Mouse (Mus musculus) Patski (cell line): Measurements from ENCODE around the gene Sema5a. TPM values are rescaled to one million over a fixed set of nuclear protein-coding genes. Genes with fewer than 3 reads are reported as not detected.

Source experiments
- ATAC-seq: fragments of 100-300 bp; one replicate; pipeline ENCODE4 v1.8.0; 2021
- CTCF ChIA-PET: fragments of 350-600 bp; sonication (Branson Sonifier 250); formaldehyde crosslinking; loops from one replicate; lab custom pipeline; 2022; ENCODE audit warnings: inconsistent platforms; lab: Charles Lee
- POLR2A ChIA-PET: fragments of 350-600 bp; sonication (Branson Sonifier 250); formaldehyde crosslinking; loops from one replicate; lab custom pipeline; 2022; ENCODE audit warnings: antibody characterized with exemption, inconsistent platforms; lab: Charles Lee
- DNase-seq: peaks from one replicate; pipeline ENCODE4 v3.0.0-alpha.2; 2011; ENCODE audit warnings: low read depth, low spot score
- H3K27me3 ChIP-seq: fragments of 371-371 bp; one replicate; pipeline ENCODE4 v1.5.1; 2021
- CTCF ChIP-seq: fragments of 100-300 bp; IDR thresholded peaks from one replicate; pipeline ENCODE4 v1.5.1; 2021
- in situ Hi-C: fragments of 300-500 bp; cut with MboI; formaldehyde crosslinking; loops from 3 replicates; pipeline ENCODE4 v1.11.1; 2018; ENCODE audit warnings: low pct_unique_long_range_greater_than_20kb, mixed read lengths
- polyA plus RNA-seq: library from polyadenylated mRNA; unstranded; gene quantifications from one replicate; pipeline ENCODE4 v1.2.3, GENCODE M21; 2021

The Sema5a gene
- polyA plus RNA-seq, 1 experiment from 2014 or later, result 69.9 TPM

- DNase-seq (no peak), ATAC-seq (peak; percentile 33)
- H3K27me3 ChIP-seq, result no peaks in the 10 kb centered on the region
- CTCF ChIA-PET, result interaction anchor here (0.7 to 2.7 kb wide), 16 partner anchors 12 to 365 kb away, joined by 3 to 10 read pairs (median 3); no protein-coding TSS in a partner anchor
- in situ Hi-C loops, result loop anchor here (5.0 to 25.0 kb wide), 3 partner anchors 191 to 634 kb away; partner anchors contain the start of genes Cct5 and Fam173b
- peak; percentile 99 for TF ChIP-seq CTCF
- POLR2A ChIA-PET, result interaction anchor here (0.7 to 2.5 kb wide), 2 partner anchors 13 to 19 kb away, joined by 3 to 10 read pairs; no protein-coding TSS in a partner anchor
Observed at GRCm38 (mm10) chr15:32245837-32246670, 1.4 kb downstream of the Sema5a start.

DNA sequence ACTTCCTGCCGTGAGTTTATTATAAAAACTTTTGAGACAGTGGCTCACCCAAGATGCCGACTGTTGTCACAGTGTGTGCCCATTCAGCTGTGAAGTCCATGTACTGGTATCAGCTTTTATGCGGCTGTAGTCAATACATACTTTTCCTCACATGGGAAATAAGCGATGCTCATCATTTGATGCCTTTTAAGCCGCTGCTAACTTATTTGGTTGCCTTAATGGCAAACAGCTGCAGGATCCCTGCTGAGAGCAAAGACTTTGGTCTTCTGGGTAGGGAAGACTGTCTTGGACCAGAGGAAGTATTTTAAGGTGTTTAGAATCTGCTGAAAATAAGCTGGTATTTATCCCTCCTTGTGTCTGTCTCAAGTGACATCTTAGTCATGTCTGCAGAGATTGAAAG is 2.7 kb downstream of the Sema5a start:
- ChIA-PET CTCF (interaction anchor here (1.0 to 2.7 kb wide), 8 partner anchors 10 to 319 kb away, joined by 3 to 10 read pairs (median 6); no protein-coding TSS in a partner anchor), POLR2A (interaction anchor here (1.1 to 2.5 kb wide), 2 partner anchors 13 to 18 kb away, joined by 3 to 10 read pairs; no protein-coding TSS in a partner anchor)
- ATAC-seq, result no peak
- DNase-seq, result no peak
- no peaks in the 10 kb centered on the region for H3K27me3 ChIP-seq
- in situ Hi-C loops, result loop anchor here (5.0 to 25.0 kb wide), 3 partner anchors 190 to 635 kb away; partner anchors contain the start of genes Cct5 and Fam173b
- TF ChIP-seq CTCF, result no peak

DNA sequence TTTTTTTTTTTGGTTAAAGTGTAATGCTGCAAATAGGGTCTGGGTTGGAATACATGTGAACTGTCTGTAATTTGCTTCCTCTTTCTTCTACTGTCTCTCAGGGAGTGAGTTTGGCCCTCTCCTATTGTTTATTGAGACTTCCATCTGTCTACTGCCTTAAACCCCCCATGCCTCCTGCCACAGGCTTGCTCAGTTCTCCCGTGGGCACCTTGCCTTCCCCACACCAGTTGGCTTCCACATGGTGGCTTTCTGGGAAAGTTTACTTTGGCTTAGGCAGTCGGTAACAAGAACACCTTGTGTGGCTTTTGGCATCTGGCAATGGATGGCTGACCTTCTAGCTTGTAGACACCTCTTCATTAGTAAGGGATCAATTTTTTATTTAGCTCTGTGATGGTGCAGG is 10.2 kb downstream of the Sema5a start:
- DNase-seq (no peak), ATAC-seq (no peak)
- TF ChIP-seq CTCF, result no peak
- ChIA-PET CTCF (no interaction called here), POLR2A (no interaction called here)
- in situ Hi-C loops, result loop anchor here (5.0 kb wide), 1 partner anchor 72 kb away; no protein-coding TSS in a partner anchor
- no peaks in the 10 kb centered on the region for H3K27me3 ChIP-seq

DNA sequence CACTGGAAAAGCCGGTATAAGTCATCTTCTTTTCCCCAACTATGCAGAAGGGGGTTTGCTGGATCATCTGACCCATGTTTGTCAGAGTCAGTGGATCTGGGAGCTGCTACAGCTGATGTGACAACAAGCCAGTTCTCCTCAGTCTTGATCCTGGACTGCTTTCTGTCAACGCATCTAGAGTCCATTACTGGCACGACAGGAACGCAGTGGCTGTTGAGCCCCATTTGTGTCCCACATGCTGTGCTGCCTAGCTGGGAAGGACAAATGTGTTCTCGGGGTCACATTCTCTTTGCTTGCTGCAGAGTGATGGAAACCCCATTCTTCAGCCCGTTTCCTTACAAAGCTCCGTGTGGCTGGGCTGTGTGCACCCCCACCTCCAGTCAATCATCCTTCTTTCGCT is 12.7 kb downstream of the Sema5a start:
- in situ Hi-C loops, result loop anchor here (5.0 kb wide), 1 partner anchor 70 kb away; no protein-coding TSS in a partner anchor
- DNase-seq (no peak), ATAC-seq (no peak)
- no peak for TF ChIP-seq CTCF
- H3K27me3 ChIP-seq, result no peaks in the 10 kb centered on the region
- POLR2A ChIA-PET, result no interaction called here
- CTCF ChIA-PET, result interaction anchor here (0.7 to 2.3 kb wide), 6 partner anchors 8 to 180 kb away, joined by 3 to 8 read pairs (median 3); no protein-coding TSS in a partner anchor

- ChIA-PET POLR2A (no interaction called here), CTCF (interaction anchor here (0.9 to 2.3 kb wide), 4 partner anchors 8 to 124 kb away, joined by 3 to 8 read pairs (median 5); no protein-coding TSS in a partner anchor)
- H3K27me3 ChIP-seq, result no peaks in the 10 kb centered on the region
- ATAC-seq (peak; percentile 70), DNase-seq (no peak)
- no peak for TF ChIP-seq CTCF
- in situ Hi-C loops, result loop anchor here (5.0 kb wide), 1 partner anchor 69 kb away; no protein-coding TSS in a partner anchor
Observed at GRCm38 (mm10) chr15:32257886-32258319, 13.3 kb downstream of the Sema5a start.

GRCm38 (mm10) chr15:32259362-32260096 is 14.9 kb downstream of the Sema5a start:
- CTCF ChIA-PET, result interaction anchor here (1.2 to 1.6 kb wide), 3 partner anchors 12 to 147 kb away, joined by 3 to 6 read pairs (median 4); no protein-coding TSS in a partner anchor
- in situ Hi-C loops, result loop anchor here (5.0 to 10.0 kb wide), 2 partner anchors 68 to 915 kb away; no protein-coding TSS in a partner anchor
- ATAC-seq, result no peak
- no peaks in the 10 kb centered on the region for H3K27me3 ChIP-seq
- TF ChIP-seq CTCF, result no peak
- no peak for DNase-seq
- POLR2A ChIA-PET, result interaction anchor here (0.6 to 0.8 kb wide), 3 partner anchors 12 to 75 kb away, joined by 3 read pairs; no protein-coding TSS in a partner anchor

DNA sequence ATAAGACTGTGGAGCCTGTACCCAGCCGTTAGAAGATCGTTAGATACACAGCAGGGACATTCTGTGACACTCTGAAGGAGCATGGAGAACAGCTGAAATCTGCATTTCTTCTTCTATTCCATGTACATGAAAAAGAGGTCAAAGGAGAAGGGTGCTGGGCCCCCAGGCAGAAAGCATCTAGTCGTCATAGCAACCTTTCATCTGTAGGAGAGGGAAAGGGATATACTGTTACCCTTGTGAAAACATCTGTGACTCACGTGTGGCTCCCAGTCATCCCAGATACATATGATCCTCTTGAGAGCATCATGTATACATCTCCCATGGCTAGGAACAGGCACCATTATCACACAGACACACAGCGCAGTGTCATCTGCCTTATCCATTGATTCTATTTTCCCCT is 16.3 kb downstream of the Sema5a start:
- CTCF ChIA-PET, result interaction anchor here (1.2 to 1.6 kb wide), 3 partner anchors 13 to 145 kb away, joined by 3 to 6 read pairs (median 4); no protein-coding TSS in a partner anchor
- in situ Hi-C loops, result loop anchor here (10.0 kb wide), 1 partner anchor 916 kb away; no protein-coding TSS in a partner anchor
- POLR2A ChIA-PET, result no interaction called here
- no peaks in the 10 kb centered on the region for H3K27me3 ChIP-seq
- TF ChIP-seq CTCF, result no peak
- DNase-seq (no peak), ATAC-seq (no peak)

DNA sequence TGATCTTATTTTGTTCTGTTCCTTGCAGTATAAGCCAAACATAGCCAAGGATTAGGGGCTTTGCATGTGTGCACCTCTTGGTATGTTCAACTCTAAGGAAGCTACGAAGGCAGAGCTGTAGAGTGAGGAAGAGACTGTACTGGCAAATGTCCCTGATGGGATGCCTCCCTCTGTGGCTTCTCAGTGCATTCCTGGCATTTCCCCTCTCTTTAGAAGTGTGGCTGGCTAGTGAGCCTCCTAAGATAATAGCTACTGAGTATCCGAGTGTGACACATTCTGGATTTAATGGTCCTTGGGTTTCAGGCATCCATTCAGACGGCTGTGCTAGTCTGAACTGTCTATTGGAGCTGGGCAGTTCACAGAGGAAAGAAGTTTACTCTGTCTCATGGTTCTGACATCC is 19.0 kb downstream of the Sema5a start:
- no peak for TF ChIP-seq CTCF

GRCm38 (mm10) chr15:32264822-32265377 is 20.3 kb downstream of the Sema5a start:
- in situ Hi-C loops, result loop anchor here (10.0 kb wide), 1 partner anchor 920 kb away; no protein-coding TSS in a partner anchor
- TF ChIP-seq CTCF, result no peak
- ATAC-seq (no peak), DNase-seq (no peak)
- no peaks in the 10 kb centered on the region for H3K27me3 ChIP-seq
- CTCF ChIA-PET, result interaction anchor here (0.8 to 3.4 kb wide), 11 partner anchors 8 to 150 kb away, joined by 3 to 22 read pairs (median 4); no protein-coding TSS in a partner anchor
- POLR2A ChIA-PET, result interaction anchor here (0.9 to 2.7 kb wide), 4 partner anchors 13 to 168 kb away, joined by 3 to 10 read pairs (median 4); no protein-coding TSS in a partner anchor

More for the DNA sequence above, 19.0 kb downstream of the Sema5a start:
- DNase-seq, result no peak
- no peaks in the 10 kb centered on the region for H3K27me3 ChIP-seq
- in situ Hi-C loops, result loop anchor here (10.0 kb wide), 1 partner anchor 919 kb away; no protein-coding TSS in a partner anchor
- POLR2A ChIA-PET, result no interaction called here
- CTCF ChIA-PET, result interaction anchor here (1.5 to 2.2 kb wide), 2 partner anchors 13 to 16 kb away, joined by 4 to 8 read pairs; no protein-coding TSS in a partner anchor
- peak; percentile 92 for ATAC-seq
